Mouse (Mus musculus): ENCODE data around the gene Olfr582. TPM values are rescaled to one million over a fixed set of nuclear protein-coding genes. Genes with fewer than 3 reads are reported as not detected.

The Olfr582 gene
- polyA plus RNA-seq (2011; ENCODE audit: insufficient read length, low read depth, missing spikeins): not detected in 2 replicates

DNA sequence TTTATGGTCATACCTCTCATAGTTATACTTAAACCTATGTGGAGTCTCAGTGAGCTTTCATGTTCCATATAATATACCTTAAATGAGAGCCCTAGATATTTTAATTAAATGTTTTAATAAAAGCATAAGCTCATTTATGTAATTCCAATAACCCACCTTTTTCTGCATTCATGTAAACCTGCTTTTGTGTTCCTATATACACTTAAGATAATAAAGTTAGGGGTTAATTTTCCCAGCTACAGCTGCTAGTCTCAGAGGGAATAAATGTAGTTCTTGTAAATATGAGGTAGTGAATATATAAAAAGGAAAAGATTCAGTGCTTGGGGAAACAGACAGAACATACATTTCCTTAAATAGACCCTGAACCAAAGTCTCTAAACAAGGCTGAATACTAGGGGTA is at the start of gene Olfr582:
Gene Olfr582, plus strand, starts transcription at position 301 of the 400 bp plus-strand sequence.
- Histone ChIP-seq H3K4me1 (ENCODE audit: control insufficient read depth, insufficient read depth, low read length) (no peaks in the 10 kb centered on the region), H3K4me3 (ENCODE audit: insufficient read depth, low read length) (no peak within 1 kb of the TSS), H3K27ac (ENCODE audit: insufficient read depth, low read length) (no peak within 1 kb of the TSS)
- TF ChIP-seq POLR2A (IDR thresholded peaks at IDR 0.05; ENCODE audit: low read depth, low read length): no peak
- TF ChIP-seq CTCF (IDR thresholded peaks at IDR 0.05; ENCODE audit: borderline replicate concordance, insufficient read depth, low read length): no peak

- no peak within 1 kb of the TSS for H3K4me3 ChIP-seq (ENCODE audit: insufficient read depth, low read length)
- H3K4me1 ChIP-seq (ENCODE audit: control insufficient read depth, insufficient read depth, low read length): no peaks in the 10 kb centered on the region
- no peak within 1 kb of the TSS for H3K27ac ChIP-seq (ENCODE audit: insufficient read depth, low read length)
- TF ChIP-seq POLR2A (IDR thresholded peaks at IDR 0.05; ENCODE audit: low read depth, low read length) (no peak), CTCF (IDR thresholded peaks at IDR 0.05; ENCODE audit: borderline replicate concordance, insufficient read depth, low read length) (no peak)
Observed at GRCm38 (mm10) chr7:102989224-102989623, 48.6 kb upstream of the Olfr582 start, which contains the start of gene Olfr578. Gene Olfr578 (minus strand): TSS chr7:102989324.

- no peak within 1 kb of the TSS for H3K27ac ChIP-seq (ENCODE audit: insufficient read depth, low read length)
- H3K4me1 ChIP-seq (ENCODE audit: control insufficient read depth, insufficient read depth, low read length): no peaks in the 10 kb centered on the region
- TF ChIP-seq POLR2A (IDR thresholded peaks at IDR 0.05; ENCODE audit: low read depth, low read length) (no peak), CTCF (IDR thresholded peaks at IDR 0.05; ENCODE audit: borderline replicate concordance, insufficient read depth, low read length) (no peak)
- H3K4me3 ChIP-seq (ENCODE audit: insufficient read depth, low read length): no peak within 1 kb of the TSS
Observed at GRCm38 (mm10) chr7:103051000-103051399, 13.2 kb downstream of the Olfr582 start, which contains the start of gene Olfr583. Gene Olfr583 (plus strand): TSS chr7:103051300.

DNA sequence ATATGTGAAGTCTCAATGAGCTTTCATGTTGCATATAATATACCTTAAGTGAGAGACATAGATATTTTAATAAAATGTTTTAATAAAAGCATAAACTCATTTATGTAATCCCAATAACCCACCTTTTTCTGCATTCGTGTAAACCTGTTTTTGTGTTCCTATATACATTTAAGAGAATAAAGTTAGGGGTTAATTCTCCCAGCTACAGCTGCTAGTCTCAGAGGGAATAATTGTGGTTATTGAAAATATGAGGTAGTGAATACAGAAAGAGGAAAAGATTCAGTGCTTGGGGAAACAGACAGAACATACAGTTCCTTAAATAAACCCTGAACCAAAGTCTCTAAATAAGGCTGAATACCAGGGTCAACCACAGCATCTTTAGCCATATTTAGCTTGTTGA is 43.8 kb downstream of the Olfr582 start, which contains the start of gene Olfr584:
Gene Olfr584, plus strand, starts transcription at position 301 of the 400 bp plus-strand sequence.
- no peak for TF ChIP-seq POLR2A (IDR thresholded peaks at IDR 0.05; ENCODE audit: low read depth, low read length)
- no peak for TF ChIP-seq CTCF (IDR thresholded peaks at IDR 0.05; ENCODE audit: borderline replicate concordance, insufficient read depth, low read length)
- Histone ChIP-seq H3K4me3 (ENCODE audit: insufficient read depth, low read length) (no peak within 1 kb of the TSS), H3K4me1 (ENCODE audit: control insufficient read depth, insufficient read depth, low read length) (no peaks in the 10 kb centered on the region), H3K27ac (ENCODE audit: insufficient read depth, low read length) (no peak within 1 kb of the TSS)

Other genes with a start within 250 kb of the Olfr582 start
- gene Olfr564, start 234.5 kb upstream of the Olfr582 start, polyA plus RNA-seq (2011; ENCODE audit: insufficient read length, low read depth, missing spikeins): not detected in 2 replicates
- not detected in 2 replicates for gene Olfr566, start 179.3 kb upstream of the Olfr582 start, polyA plus RNA-seq (2011; ENCODE audit: insufficient read length, low read depth, missing spikeins)
- gene Olfr568, start 160.9 kb upstream of the Olfr582 start, polyA plus RNA-seq (2011; ENCODE audit: insufficient read length, low read depth, missing spikeins): not detected in 2 replicates
- not detected in 2 replicates for gene Olfr569, start 147.1 kb upstream of the Olfr582 start, polyA plus RNA-seq (2011; ENCODE audit: insufficient read length, low read depth, missing spikeins)
- gene Olfr570, start 143.4 kb upstream of the Olfr582 start, polyA plus RNA-seq (2011; ENCODE audit: insufficient read length, low read depth, missing spikeins): not detected in 2 replicates
- gene Olfr571, start 120.5 kb upstream of the Olfr582 start, polyA plus RNA-seq (2011; ENCODE audit: insufficient read length, low read depth, missing spikeins): 0.21 TPM in 1 of 2 replicates, not detected in the other
- gene Olfr572, start 113.6 kb upstream of the Olfr582 start, polyA plus RNA-seq (2011; ENCODE audit: insufficient read length, low read depth, missing spikeins): not detected in 2 replicates
- not detected in 2 replicates for gene Olfr573-ps1, start 95.4 kb upstream of the Olfr582 start, polyA plus RNA-seq (2011; ENCODE audit: insufficient read length, low read depth, missing spikeins)
- not detected in 2 replicates for gene Olfr574, start 89.6 kb upstream of the Olfr582 start, polyA plus RNA-seq (2011; ENCODE audit: insufficient read length, low read depth, missing spikeins)
- not detected in 2 replicates for gene Olfr575, start 79.2 kb upstream of the Olfr582 start, polyA plus RNA-seq (2011; ENCODE audit: insufficient read length, low read depth, missing spikeins)
- not detected in 2 replicates for gene Olfr576, start 75.4 kb upstream of the Olfr582 start, polyA plus RNA-seq (2011; ENCODE audit: insufficient read length, low read depth, missing spikeins)
- gene Olfr577, start 62.1 kb upstream of the Olfr582 start, polyA plus RNA-seq (2011; ENCODE audit: insufficient read length, low read depth, missing spikeins): not detected in 2 replicates
- gene Olfr578, start 48.7 kb upstream of the Olfr582 start, polyA plus RNA-seq (2011; ENCODE audit: insufficient read length, low read depth, missing spikeins): not detected in 2 replicates
- not detected in 2 replicates for gene Olfr583, start 13.3 kb downstream of the Olfr582 start, polyA plus RNA-seq (2011; ENCODE audit: insufficient read length, low read depth, missing spikeins)
- gene Olfr584, start 43.9 kb downstream of the Olfr582 start, polyA plus RNA-seq (2011; ENCODE audit: insufficient read length, low read depth, missing spikeins): not detected in 2 replicates
- not detected in 2 replicates for gene Olfr585, start 59.7 kb downstream of the Olfr582 start, polyA plus RNA-seq (2011; ENCODE audit: insufficient read length, low read depth, missing spikeins)
- not detected in 2 replicates for gene Olfr586, start 87.6 kb downstream of the Olfr582 start, polyA plus RNA-seq (2011; ENCODE audit: insufficient read length, low read depth, missing spikeins)
- not detected in 2 replicates for gene Olfr588-ps1, start 102.9 kb downstream of the Olfr582 start, polyA plus RNA-seq (2011; ENCODE audit: insufficient read length, low read depth, missing spikeins)
- not detected in 2 replicates for gene Olfr589, start 118.3 kb downstream of the Olfr582 start, polyA plus RNA-seq (2011; ENCODE audit: insufficient read length, low read depth, missing spikeins)
- gene Olfr591, start 140.3 kb downstream of the Olfr582 start, polyA plus RNA-seq (2011; ENCODE audit: insufficient read length, low read depth, missing spikeins): not detected in 2 replicates
- not detected in 2 replicates for gene Olfr592, start 146.8 kb downstream of the Olfr582 start, polyA plus RNA-seq (2011; ENCODE audit: insufficient read length, low read depth, missing spikeins)
- not detected in 2 replicates for gene Olfr593, start 173.8 kb downstream of the Olfr582 start, polyA plus RNA-seq (2011; ENCODE audit: insufficient read length, low read depth, missing spikeins)
- not detected in 2 replicates for gene Olfr594, start 179.0 kb downstream of the Olfr582 start, polyA plus RNA-seq (2011; ENCODE audit: insufficient read length, low read depth, missing spikeins)
- not detected in 2 replicates for gene Usp17ld, start 214.5 kb downstream of the Olfr582 start, polyA plus RNA-seq (2011; ENCODE audit: insufficient read length, low read depth, missing spikeins)

All from embryonic fibroblast, embryonic 13.5 days (primary cell).